Mouse (Mus musculus): ENCODE measurements around the gene Scn2b. TPM values are rescaled to one million over a fixed set of nuclear protein-coding genes. Genes with fewer than 3 reads are reported as not detected.

Scn2b gene
- polyA plus RNA-seq, 1 experiment from 2014 or later, result 10.0 TPM

GRCm38 (mm10) chr9:45146267-45146597 is 28.6 kb downstream of the Scn2b start:
- Histone ChIP-seq H3K4me2 (ENCODE audit: low read length) (peak overlapping the region; percentile 81), H3K9ac (ENCODE audit: low read depth, low read length) (peak overlapping the region; percentile 62), H3K4me1 (ENCODE audit: control insufficient read depth, insufficient read depth, low read depth, low read length) (peaks cover 7% of the 10 kb centered on the region), H3K27ac (ENCODE audit: low read depth, low read length) (no peak overlapping the region), H3K4me3 (ENCODE audit: low read length) (peak overlapping the region; percentile 43), H3K9me3 (ENCODE audit: control insufficient read depth, low read length) (no peaks in the 10 kb centered on the region), H3K27me3 (replicated peaks; ENCODE audit: control insufficient read depth, insufficient read depth, low read length) (peaks cover 34% of the 10 kb centered on the region), H3K36me3 (ENCODE audit: control insufficient read depth, insufficient read depth, low read length) (no peaks in the 10 kb centered on the region)
- peak; percentile 77 for ATAC-seq
- 3% methylated on average over 5 of the region's 5 CpGs for WGBS

DNA sequence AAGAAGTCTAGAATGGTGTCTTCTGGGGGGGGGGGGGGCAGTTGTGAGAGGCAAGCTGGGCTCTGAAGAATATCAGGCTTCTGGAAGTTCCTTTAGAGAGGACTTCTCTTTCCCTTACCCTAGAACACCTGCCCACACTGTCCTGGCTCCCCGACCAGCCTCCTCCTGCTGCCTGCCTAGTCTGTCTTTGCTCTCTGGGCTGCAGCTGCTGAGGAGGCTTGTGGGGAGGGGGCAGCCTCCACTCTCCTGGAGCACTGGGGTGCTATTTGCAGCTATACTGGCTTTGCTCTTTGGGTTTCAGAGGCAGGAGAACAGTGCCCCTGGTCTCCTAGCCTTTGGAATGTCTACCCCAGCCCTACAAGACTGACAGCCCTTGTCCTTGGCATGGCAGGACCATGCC is 33.4 kb downstream of the Scn2b start:
- no peak for ATAC-seq
- Histone ChIP-seq H3K4me1 (ENCODE audit: control insufficient read depth, insufficient read depth, low read depth, low read length) (peaks cover 1% of the 10 kb centered on the region), H3K27me3 (replicated peaks; ENCODE audit: control insufficient read depth, insufficient read depth, low read length) (peaks cover 7% of the 10 kb centered on the region; the same call in 1 of the 2 replicates), H3K4me3 (ENCODE audit: low read length) (no peak overlapping the region), H3K9ac (ENCODE audit: low read depth, low read length) (no peak overlapping the region), H3K36me3 (ENCODE audit: control insufficient read depth, insufficient read depth, low read length) (no peaks in the 10 kb centered on the region), H3K27ac (ENCODE audit: low read depth, low read length) (no peak overlapping the region), H3K4me2 (ENCODE audit: low read length) (no peak overlapping the region), H3K9me3 (ENCODE audit: control insufficient read depth, low read length) (no peaks in the 10 kb centered on the region)
- WGBS, result 60% methylated on average over 1 of the region's 1 CpGs

- no peaks in the 10 kb centered on the region for H3K36me3 ChIP-seq (ENCODE audit: control insufficient read depth, insufficient read depth, low read length)
- H3K4me2 ChIP-seq (ENCODE audit: low read length), result no peak overlapping the region
- H3K9ac ChIP-seq (ENCODE audit: low read depth, low read length), result no peak overlapping the region
- no peak overlapping the region for H3K27ac ChIP-seq (ENCODE audit: low read depth, low read length)
- 75% methylated on average over 7 of the region's 7 CpGs for WGBS
- no peak overlapping the region for H3K4me3 ChIP-seq (ENCODE audit: low read length)
- H3K4me1 ChIP-seq (ENCODE audit: control insufficient read depth, insufficient read depth, low read depth, low read length), result no peaks in the 10 kb centered on the region
- peaks cover 2% of the 10 kb centered on the region; the same call in 1 of the 2 replicates for H3K27me3 ChIP-seq (replicated peaks; ENCODE audit: control insufficient read depth, insufficient read depth, low read length)
- no peak for ATAC-seq
- H3K9me3 ChIP-seq (ENCODE audit: control insufficient read depth, low read length), result no peaks in the 10 kb centered on the region
Observed at GRCm38 (mm10) chr9:45153361-45153760, 35.8 kb downstream of the Scn2b start.

GRCm38 (mm10) chr9:45167903-45168302 is 50.3 kb downstream of the Scn2b start:
- Histone ChIP-seq H3K27me3 (replicated peaks; ENCODE audit: control insufficient read depth, insufficient read depth, low read length) (no peaks in the 10 kb centered on the region), H3K4me3 (ENCODE audit: low read length) (no peak overlapping the region), H3K4me1 (ENCODE audit: control insufficient read depth, insufficient read depth, low read depth, low read length) (no peaks in the 10 kb centered on the region), H3K4me2 (ENCODE audit: low read length) (no peak overlapping the region), H3K9me3 (ENCODE audit: control insufficient read depth, low read length) (no peaks in the 10 kb centered on the region; the same call in 1 of the 2 replicates), H3K9ac (ENCODE audit: low read depth, low read length) (no peak overlapping the region), H3K27ac (ENCODE audit: low read depth, low read length) (no peak overlapping the region), H3K36me3 (ENCODE audit: control insufficient read depth, insufficient read depth, low read length) (no peaks in the 10 kb centered on the region)
- WGBS, result 83% methylated on average over 5 of the region's 5 CpGs
- no peak for ATAC-seq

- Histone ChIP-seq H3K4me1 (ENCODE audit: control insufficient read depth, insufficient read depth, low read depth, low read length) (no peaks in the 10 kb centered on the region), H3K9ac (ENCODE audit: low read depth, low read length) (no peak overlapping the region), H3K4me2 (ENCODE audit: low read length) (no peak overlapping the region), H3K27ac (ENCODE audit: low read depth, low read length) (no peak overlapping the region), H3K36me3 (ENCODE audit: control insufficient read depth, insufficient read depth, low read length) (no peaks in the 10 kb centered on the region), H3K4me3 (ENCODE audit: low read length) (no peak overlapping the region), H3K27me3 (replicated peaks; ENCODE audit: control insufficient read depth, insufficient read depth, low read length) (no peaks in the 10 kb centered on the region), H3K9me3 (ENCODE audit: control insufficient read depth, low read length) (no peaks in the 10 kb centered on the region; the same call in 1 of the 2 replicates)
- ATAC-seq, result no peak
- 92% methylated on average over 5 of the region's 5 CpGs for WGBS
Observed at GRCm38 (mm10) chr9:45170150-45170549, 52.6 kb downstream of the Scn2b start.

DNA sequence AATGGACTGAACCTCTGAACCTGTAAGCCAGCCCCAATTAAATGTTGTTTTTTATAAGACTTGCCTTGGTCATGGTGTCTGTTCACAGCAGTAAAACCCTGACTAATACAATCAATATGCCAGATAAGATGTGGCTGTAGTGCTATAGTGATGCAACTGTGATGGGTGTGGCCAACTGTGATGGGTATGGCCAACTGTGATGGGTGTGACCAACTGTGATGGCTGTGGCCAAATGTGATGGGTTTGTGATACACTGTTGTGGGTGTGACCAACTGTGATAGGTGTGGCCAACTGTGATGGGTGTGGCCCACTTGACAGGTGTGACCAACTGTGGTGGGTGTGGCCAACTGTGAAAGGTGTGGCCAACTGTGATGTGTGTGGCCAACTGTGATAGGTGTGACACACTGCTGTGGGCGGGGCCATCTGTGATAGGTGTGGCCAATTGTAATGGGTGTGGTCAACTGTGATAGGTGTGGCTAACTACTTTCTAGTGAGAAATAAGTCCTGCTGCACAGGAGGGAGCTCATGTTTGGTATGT is 53.6 kb downstream of the Scn2b start:
- WGBS, result 77% methylated on average over 1 of the region's 1 CpGs

DNA sequence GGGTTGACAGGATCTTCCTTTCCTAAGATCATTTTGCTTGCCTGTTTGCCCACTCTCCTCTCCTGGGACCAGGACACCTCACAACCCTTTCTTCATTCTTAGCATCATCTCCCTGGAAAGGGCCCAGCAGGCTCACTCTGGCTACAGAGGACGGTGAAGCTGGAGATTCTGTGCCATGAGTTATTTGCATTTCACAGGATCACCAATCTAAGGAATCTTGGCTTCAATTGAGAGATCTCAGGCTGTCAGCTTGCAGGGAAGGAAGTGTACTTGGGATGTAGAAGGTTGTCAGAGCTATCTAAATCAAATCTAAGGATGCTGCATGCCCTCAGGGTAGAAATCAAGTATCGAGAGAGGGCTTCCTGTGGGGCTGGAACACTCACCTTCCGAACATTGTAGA is 55.9 kb downstream of the Scn2b start:
- no peak overlapping the region for H3K4me3 ChIP-seq (ENCODE audit: low read length)
- WGBS, result 62% methylated on average over 3 of the region's 3 CpGs
- ATAC-seq, result no peak

More for the DNA sequence above, 53.6 kb downstream of the Scn2b start:
- H3K27me3 ChIP-seq (replicated peaks; ENCODE audit: control insufficient read depth, insufficient read depth, low read length), result no peaks in the 10 kb centered on the region
- H3K4me3 ChIP-seq (ENCODE audit: low read length), result no peak overlapping the region
- H3K27ac ChIP-seq (ENCODE audit: low read depth, low read length), result no peak overlapping the region
- no peak for ATAC-seq
- no peaks in the 10 kb centered on the region for H3K36me3 ChIP-seq (ENCODE audit: control insufficient read depth, insufficient read depth, low read length)
- no peaks in the 10 kb centered on the region; the same call in 1 of the 2 replicates for H3K9me3 ChIP-seq (ENCODE audit: control insufficient read depth, low read length)
- no peak overlapping the region for H3K4me2 ChIP-seq (ENCODE audit: low read length)
- H3K4me1 ChIP-seq (ENCODE audit: control insufficient read depth, insufficient read depth, low read depth, low read length), result no peaks in the 10 kb centered on the region
- no peak overlapping the region for H3K9ac ChIP-seq (ENCODE audit: low read depth, low read length)

DNA sequence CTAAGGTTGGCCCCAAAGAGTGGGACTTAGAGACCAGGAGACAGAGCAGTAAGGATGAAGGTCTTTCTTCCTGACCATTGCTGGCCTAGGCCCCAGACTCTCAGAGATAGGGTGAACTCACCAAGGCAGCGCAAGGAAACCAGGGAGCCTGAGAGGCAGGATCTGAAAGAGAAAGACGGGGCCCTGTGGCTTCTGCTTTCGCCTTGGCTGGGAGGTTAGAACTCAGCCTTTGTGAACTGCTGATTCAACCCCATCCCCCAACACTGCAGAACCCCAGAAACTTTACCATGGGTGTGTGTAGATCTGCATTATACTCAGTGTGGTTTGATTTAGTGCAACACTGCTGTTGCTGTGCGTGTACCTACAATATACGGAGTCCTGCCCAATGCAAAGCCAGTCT is 61.7 kb downstream of the Scn2b start:
- Histone ChIP-seq H3K9ac (ENCODE audit: low read depth, low read length) (no peak overlapping the region), H3K9me3 (ENCODE audit: control insufficient read depth, low read length) (no peaks in the 10 kb centered on the region), H3K27ac (ENCODE audit: low read depth, low read length) (no peak overlapping the region), H3K4me1 (ENCODE audit: control insufficient read depth, insufficient read depth, low read depth, low read length) (no peaks in the 10 kb centered on the region; the same call in 1 of the 2 replicates), H3K36me3 (ENCODE audit: control insufficient read depth, insufficient read depth, low read length) (no peaks in the 10 kb centered on the region), H3K4me3 (ENCODE audit: low read length) (no peak overlapping the region), H3K27me3 (replicated peaks; ENCODE audit: control insufficient read depth, insufficient read depth, low read length) (no peaks in the 10 kb centered on the region), H3K4me2 (ENCODE audit: low read length) (no peak overlapping the region)
- 87% methylated on average over 5 of the region's 5 CpGs for WGBS
- no peak for ATAC-seq

More for the DNA sequence above, 55.9 kb downstream of the Scn2b start:
- no peaks in the 10 kb centered on the region for H3K4me1 ChIP-seq (ENCODE audit: control insufficient read depth, insufficient read depth, low read depth, low read length)
- no peaks in the 10 kb centered on the region; the same call in 1 of the 2 replicates for H3K9me3 ChIP-seq (ENCODE audit: control insufficient read depth, low read length)
- H3K4me2 ChIP-seq (ENCODE audit: low read length), result no peak overlapping the region
- H3K9ac ChIP-seq (ENCODE audit: low read depth, low read length), result no peak overlapping the region
- H3K27me3 ChIP-seq (replicated peaks; ENCODE audit: control insufficient read depth, insufficient read depth, low read length), result no peaks in the 10 kb centered on the region
- no peak overlapping the region for H3K27ac ChIP-seq (ENCODE audit: low read depth, low read length)
- H3K36me3 ChIP-seq (ENCODE audit: control insufficient read depth, insufficient read depth, low read length), result no peaks in the 10 kb centered on the region
